Mouse (Mus musculus): ENCODE results near the gene Capns1.

DNA sequence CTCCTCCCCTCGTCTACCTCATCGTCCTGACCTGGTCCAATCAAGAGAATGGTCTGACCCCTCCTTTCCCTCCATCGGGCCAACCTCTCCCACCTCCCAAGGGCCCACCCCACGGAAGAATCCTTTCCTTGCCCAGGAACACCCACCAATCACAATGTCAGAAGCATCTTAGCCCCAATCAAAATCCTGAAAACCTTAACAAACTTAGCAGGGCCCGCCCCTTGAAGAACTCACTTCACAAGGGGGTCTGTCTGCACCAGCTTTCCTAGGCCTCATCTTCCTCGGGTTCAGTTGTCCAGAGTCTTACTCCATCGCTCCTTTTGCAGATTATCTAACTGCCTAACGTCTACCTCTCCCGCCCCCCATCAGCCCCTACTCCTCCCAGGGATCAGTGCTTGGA is 5.6 kb downstream of the Capns1 start:
- no peak for TF ChIP-seq POLR2A (IDR thresholded peaks at IDR 0.05; ENCODE audit: insufficient read length, low read depth)
- TF ChIP-seq USF1 (IDR thresholded peaks at IDR 0.05; ENCODE audit: low read depth), result no peak
- no peak for TF ChIP-seq E2F4 (IDR thresholded peaks at IDR 0.05; ENCODE audit: insufficient read depth)
- no peak for TF ChIP-seq POLR2AphosphoS2 (IDR thresholded peaks at IDR 0.05; ENCODE audit: insufficient read length, low read depth)
- TF ChIP-seq TCF12 (IDR thresholded peaks at IDR 0.05; ENCODE audit: insufficient read depth, poor library complexity, severe bottlenecking), result no peak
- no peak for TF ChIP-seq MAX (IDR thresholded peaks at IDR 0.05; ENCODE audit: low read depth)
- TF ChIP-seq TCF3 (IDR thresholded peaks at IDR 0.05; ENCODE audit: insufficient read length, low read depth), result no peak
- TF ChIP-seq SRF (IDR thresholded peaks at IDR 0.05; ENCODE audit: control insufficient read depth, insufficient read length, low read depth), result no peak
- TF ChIP-seq MYOD1 (IDR thresholded peaks at IDR 0.05; ENCODE audit: control insufficient read depth in 1 of 3, insufficient read length in 2 of 3, low read depth in 2 of 3), result no peak
